Mouse (Mus musculus) splenic B cell, adult 2 months (primary cell): ENCODE results near the gene Mapre3.

Source experiments
- DNase-seq: peaks from one replicate; pipeline ENCODE4 v3.0.0-alpha.2; 2011; ENCODE audit warnings: low read depth, low spot score
- H3K27me3 ChIP-seq: 2 replicates; pipeline ENCODE4 v1.6.1; 2012; ENCODE audit warnings: mild to moderate bottlenecking, low read length, moderate library complexity, mixed read lengths; ENCODE audit not compliant: control insufficient read depth, poor library complexity, insufficient read depth, severe bottlenecking
- H3K36me3 ChIP-seq: 2 replicates; pipeline ENCODE4 v1.6.1; 2012; ENCODE audit warnings: mild to moderate bottlenecking, low read length, moderate library complexity, mixed read lengths; ENCODE audit not compliant: control insufficient read depth, poor library complexity, insufficient read depth, severe bottlenecking

The Mapre3 gene

DNA sequence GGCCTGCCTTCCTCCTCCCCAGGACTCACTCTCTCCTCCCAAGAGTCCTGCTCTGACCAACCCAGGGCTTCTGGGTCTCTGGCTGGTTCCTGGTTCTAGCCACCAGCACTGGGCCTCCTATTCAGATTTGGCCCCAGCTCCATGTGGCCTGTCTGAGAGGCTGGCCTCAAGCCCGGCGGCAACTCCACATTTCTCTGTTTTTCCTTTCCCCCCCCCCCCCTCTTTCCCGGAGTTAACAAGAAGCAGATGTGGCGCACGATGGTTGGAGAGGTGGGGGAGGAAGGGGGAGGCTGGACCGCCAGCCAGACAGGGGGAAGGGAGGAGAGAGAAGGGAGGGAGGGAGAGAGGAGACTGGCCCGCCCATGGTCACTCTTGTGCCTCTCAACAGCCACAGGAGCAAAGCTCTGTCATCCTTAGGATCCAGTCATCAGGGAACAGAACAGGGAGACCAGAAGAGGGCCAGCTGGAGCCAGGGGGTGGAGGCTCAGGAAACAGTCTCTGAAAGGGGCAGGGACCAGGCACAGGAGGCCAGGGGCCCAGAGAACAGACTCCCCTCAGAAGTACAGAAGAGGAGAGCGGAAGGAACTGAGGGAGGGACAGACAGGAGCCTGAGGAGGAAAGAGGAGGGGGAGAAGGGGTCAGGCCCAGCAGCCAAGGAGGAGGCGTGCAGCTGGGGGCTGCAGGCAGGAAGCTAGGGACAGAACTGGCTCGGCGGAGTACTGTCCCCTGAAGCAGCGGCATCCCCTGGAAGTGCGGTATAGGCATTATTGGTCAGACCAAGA is 98.8 kb downstream of the Mapre3 start, which contains the start of gene Emilin1:
Gene Emilin1 (plus strand): TSS at position 343 of the 782 bp plus-strand sequence.
- H3K36me3 ChIP-seq: no peaks in the 10 kb centered on the region
- no peak for DNase-seq
- H3K27me3 ChIP-seq: no peaks in the 10 kb centered on the region

DNA sequence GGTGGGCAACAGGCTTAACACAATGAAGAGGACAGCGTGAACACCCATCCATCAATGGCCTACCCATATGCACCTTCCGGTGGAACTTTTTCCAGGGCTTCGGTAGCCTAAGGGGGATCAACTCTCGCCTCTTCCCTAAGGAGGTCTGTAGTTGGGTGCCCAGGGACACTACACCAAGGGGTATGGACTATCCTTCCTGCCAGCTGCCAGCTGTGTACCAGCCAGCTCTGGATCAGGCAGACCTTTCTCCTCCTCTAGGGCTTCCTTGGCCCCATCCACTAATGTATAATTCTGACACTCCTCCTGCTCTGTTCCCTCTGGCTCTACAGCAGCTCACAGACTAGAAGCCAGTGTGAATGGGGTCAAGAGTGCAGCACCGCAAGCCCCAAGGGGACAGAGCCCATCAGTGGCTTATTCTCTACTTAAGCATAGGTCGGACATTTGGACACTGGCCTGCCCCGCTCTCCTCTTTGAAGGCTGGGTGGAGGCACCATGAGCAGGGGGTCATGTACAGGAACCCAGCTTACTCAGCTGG is 99.7 kb downstream of the Mapre3 start:
- DNase-seq: no peak
- no peaks in the 10 kb centered on the region for H3K27me3 ChIP-seq
- no peaks in the 10 kb centered on the region for H3K36me3 ChIP-seq

DNA sequence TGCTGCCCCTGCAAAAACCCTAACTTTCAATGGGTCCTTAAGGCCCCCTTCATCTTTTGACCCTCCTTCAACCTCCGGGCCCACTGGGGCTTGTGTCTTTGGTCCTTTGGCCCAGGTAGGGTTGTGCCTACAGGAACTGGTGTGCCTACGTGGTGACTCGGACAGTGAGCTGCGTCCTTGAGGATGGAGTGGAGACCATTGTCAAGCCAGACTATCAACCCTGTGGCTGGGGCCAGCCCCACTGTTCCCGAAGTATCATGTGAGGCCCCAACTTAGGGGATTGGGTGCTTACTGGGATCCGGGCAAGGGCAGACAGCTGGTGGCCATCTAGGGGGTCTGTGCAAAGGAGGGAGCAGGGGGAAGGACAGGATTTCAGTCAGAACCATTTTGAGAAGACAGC is 100.4 kb downstream of the Mapre3 start:
- Histone ChIP-seq H3K36me3 (no peaks in the 10 kb centered on the region), H3K27me3 (no peaks in the 10 kb centered on the region)
- DNase-seq: no peak

DNA sequence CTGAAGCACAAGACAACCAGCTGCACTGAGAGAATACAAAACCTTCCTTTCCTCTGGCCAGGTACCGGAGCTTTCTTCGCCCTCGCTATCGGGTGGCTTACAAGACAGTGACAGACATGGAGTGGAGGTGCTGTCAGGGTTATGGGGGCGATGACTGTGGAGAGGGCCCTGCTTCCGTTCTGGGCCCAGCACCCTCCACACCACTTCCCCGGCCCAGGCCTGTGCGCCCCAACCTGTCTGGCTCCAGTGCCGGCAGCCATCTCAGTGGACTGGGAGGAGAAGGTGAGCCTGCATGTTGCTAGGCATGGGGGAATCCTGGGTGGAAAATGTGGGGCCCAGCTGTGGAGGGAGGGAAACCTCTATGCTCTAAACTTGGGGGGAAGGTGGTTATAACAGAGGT is 101.0 kb downstream of the Mapre3 start:
- Histone ChIP-seq H3K36me3 (no peaks in the 10 kb centered on the region), H3K27me3 (no peaks in the 10 kb centered on the region)
- DNase-seq: no peak
